Mouse (Mus musculus): ENCODE data around the gene Fosb. TPM values are rescaled to one million over a fixed set of nuclear protein-coding genes. Genes with fewer than 3 reads are reported as not detected.
"Not testable (repeated sequence)": the region's sequence is repeated elsewhere in the genome, so short reads cannot be mapped to it uniquely, and the experiment has no call there.

Gene Fosb
- polyA plus RNA-seq, 1 experiment from 2014 or later = 0.49 TPM

- Histone ChIP-seq H3K9me3 (ENCODE audit: control insufficient read depth, low read length) (no peaks in the 10 kb centered on the region), H3K27me3 (replicated peaks; ENCODE audit: control insufficient read depth, insufficient read depth, low read length) (peaks cover 39% of the 10 kb centered on the region), H3K27ac (ENCODE audit: low read depth) (no peak overlapping the region), H3K9ac (ENCODE audit: low read length) (no peak overlapping the region), H3K36me3 (ENCODE audit: control insufficient read depth, insufficient read depth, low read length) (no peaks in the 10 kb centered on the region), H3K4me2 (ENCODE audit: low read length) (peak overlapping the region; percentile 96), H3K4me1 (replicated peaks; ENCODE audit: control insufficient read depth, insufficient read depth, low read length) (0 out of 2 replicates have a peak, but pooled peaks cover 5% of the 10 kb centered on the region), H3K4me3 (ENCODE audit: low read depth, low read length) (peak overlapping the region; percentile 55; the same call in 1 of the 2 replicates)
- ATAC-seq (replicated peaks; ENCODE audit: low FRiP score, low TSS enrichment, low read depth) (no peak), DNase-seq (ENCODE audit: low spot score) (no peak)
- WGBS = 39% methylated on average over 14 of the region's 14 CpGs
Measured at GRCm38 (mm10) chr7:19283406-19283804, 26.4 kb downstream of the Fosb start.

- Histone ChIP-seq H3K9ac (ENCODE audit: low read length) (peak overlapping the region; percentile 41), H3K9me3 (ENCODE audit: control insufficient read depth, low read length) (no peaks in the 10 kb centered on the region), H3K27me3 (replicated peaks; ENCODE audit: control insufficient read depth, insufficient read depth, low read length) (peaks cover 44% of the 10 kb centered on the region), H3K36me3 (ENCODE audit: control insufficient read depth, insufficient read depth, low read length) (no peaks in the 10 kb centered on the region), H3K4me1 (replicated peaks; ENCODE audit: control insufficient read depth, insufficient read depth, low read length) (0 out of 2 replicates have a peak, but pooled peaks cover 5% of the 10 kb centered on the region), H3K27ac (ENCODE audit: low read depth) (no peak overlapping the region), H3K4me3 (ENCODE audit: low read depth, low read length) (peak overlapping the region; percentile 55), H3K4me2 (ENCODE audit: low read length) (peak overlapping the region; percentile 96)
- DNase-seq (ENCODE audit: low spot score) (peak; percentile 91), ATAC-seq (replicated peaks; ENCODE audit: low FRiP score, low TSS enrichment, low read depth) (peak; percentile 67)
- WGBS = 1% methylated on average over 34 of the region's 35 CpGs
Measured at GRCm38 (mm10) chr7:19282791-19283405, 27.0 kb downstream of the Fosb start.

- WGBS = under 1% methylated on average over 37 of the region's 37 CpGs
- H3K9ac ChIP-seq (ENCODE audit: low read length) = peak within 1 kb of the TSS; percentile 41
- 0 out of 2 replicates have a peak, but pooled peaks cover 5% of the 10 kb centered on the region for H3K4me1 ChIP-seq (replicated peaks; ENCODE audit: control insufficient read depth, insufficient read depth, low read length)
- ATAC-seq (replicated peaks; ENCODE audit: low FRiP score, low TSS enrichment, low read depth) (peak; percentile 66), DNase-seq (ENCODE audit: low spot score) (peak; percentile 86)
- no peaks in the 10 kb centered on the region for H3K9me3 ChIP-seq (ENCODE audit: control insufficient read depth, low read length)
- peak within 1 kb of the TSS; percentile 96 for H3K4me2 ChIP-seq (ENCODE audit: low read length)
- H3K27me3 ChIP-seq (replicated peaks; ENCODE audit: control insufficient read depth, insufficient read depth, low read length) = peaks cover 49% of the 10 kb centered on the region
- H3K27ac ChIP-seq (ENCODE audit: low read depth) = no peak within 1 kb of the TSS
- no peaks in the 10 kb centered on the region for H3K36me3 ChIP-seq (ENCODE audit: control insufficient read depth, insufficient read depth, low read length)
- peak within 1 kb of the TSS; percentile 55 for H3K4me3 ChIP-seq (ENCODE audit: low read depth, low read length)
Measured at GRCm38 (mm10) chr7:19282385-19282784, 27.5 kb downstream of the Fosb start, which contains the start of gene Rtn2. Rtn2 (plus strand) TSS chr7:19282624.

DNA sequence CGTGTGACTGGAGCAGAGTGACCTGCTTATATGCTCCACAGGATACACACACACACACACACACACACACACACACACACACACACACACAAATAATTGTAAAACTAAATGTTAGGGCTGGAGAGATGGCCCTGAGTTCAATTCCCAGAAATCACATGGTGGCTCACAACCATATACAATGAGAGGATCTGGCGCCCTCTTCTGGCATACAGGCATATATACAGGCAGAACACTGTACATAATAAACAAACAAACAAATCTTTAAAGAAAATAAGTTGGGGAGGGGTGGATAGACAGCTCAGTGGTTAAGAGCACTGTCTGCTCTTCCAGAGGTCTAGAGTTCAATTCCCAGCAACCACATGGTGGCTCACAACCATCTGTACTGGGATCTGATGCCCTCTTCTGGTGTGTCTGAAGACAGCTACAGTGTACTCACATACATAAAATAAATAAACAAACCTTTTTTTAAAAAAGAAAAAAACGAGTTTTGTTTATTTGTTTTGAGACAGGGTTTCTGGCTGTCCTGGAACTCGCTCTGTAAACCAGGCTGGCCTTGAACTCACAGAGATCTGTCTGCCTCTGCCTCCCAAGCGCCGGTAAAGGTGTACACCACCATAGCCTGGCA is 28.1 kb downstream of the Fosb start:
- not testable (repeated sequence) for H3K27ac ChIP-seq (ENCODE audit: low read depth); H3K9me3 ChIP-seq (ENCODE audit: control insufficient read depth, low read length); ATAC-seq (replicated peaks; ENCODE audit: low FRiP score, low TSS enrichment, low read depth); DNase-seq (ENCODE audit: low spot score); H3K4me1 ChIP-seq (replicated peaks; ENCODE audit: control insufficient read depth, insufficient read depth, low read length); H3K9ac ChIP-seq (ENCODE audit: low read length); H3K36me3 ChIP-seq (ENCODE audit: control insufficient read depth, insufficient read depth, low read length)
- 34% methylated on average over 6 of the region's 6 CpGs for WGBS
- peaks cover 52% of the 10 kb centered on the region for H3K27me3 ChIP-seq (replicated peaks; ENCODE audit: control insufficient read depth, insufficient read depth, low read length)
- H3K4me3 ChIP-seq (ENCODE audit: low read depth, low read length) = peak overlapping the region; percentile 55; the same call in 1 of the 2 replicates
- H3K4me2 ChIP-seq (ENCODE audit: low read length) = peak overlapping the region; percentile 96

GRCm38 (mm10) chr7:19279581-19280114 is 30.2 kb downstream of the Fosb start, which contains the start of gene Ppm1n:
Ppm1n (minus strand) TSS chr7:19280064.
- Histone ChIP-seq H3K9me3 (ENCODE audit: control insufficient read depth, low read length) (no peaks in the 10 kb centered on the region), H3K4me2 (ENCODE audit: low read length) (peak within 1 kb of the TSS; percentile 40), H3K27ac (ENCODE audit: low read depth) (no peak within 1 kb of the TSS), H3K4me3 (ENCODE audit: low read depth, low read length) (peak within 1 kb of the TSS; percentile 7), H3K4me1 (replicated peaks; ENCODE audit: control insufficient read depth, insufficient read depth, low read length) (0 out of 2 replicates have a peak, but pooled peaks cover 5% of the 10 kb centered on the region), H3K36me3 (ENCODE audit: control insufficient read depth, insufficient read depth, low read length) (no peaks in the 10 kb centered on the region), H3K27me3 (replicated peaks; ENCODE audit: control insufficient read depth, insufficient read depth, low read length) (peaks cover 52% of the 10 kb centered on the region), H3K9ac (ENCODE audit: low read length) (no peak within 1 kb of the TSS)
- under 1% methylated on average over 46 of the region's 46 CpGs for WGBS
- DNase-seq (ENCODE audit: low spot score) (peak; percentile 63), ATAC-seq (replicated peaks; ENCODE audit: low FRiP score, low TSS enrichment, low read depth) (no peak)

DNA sequence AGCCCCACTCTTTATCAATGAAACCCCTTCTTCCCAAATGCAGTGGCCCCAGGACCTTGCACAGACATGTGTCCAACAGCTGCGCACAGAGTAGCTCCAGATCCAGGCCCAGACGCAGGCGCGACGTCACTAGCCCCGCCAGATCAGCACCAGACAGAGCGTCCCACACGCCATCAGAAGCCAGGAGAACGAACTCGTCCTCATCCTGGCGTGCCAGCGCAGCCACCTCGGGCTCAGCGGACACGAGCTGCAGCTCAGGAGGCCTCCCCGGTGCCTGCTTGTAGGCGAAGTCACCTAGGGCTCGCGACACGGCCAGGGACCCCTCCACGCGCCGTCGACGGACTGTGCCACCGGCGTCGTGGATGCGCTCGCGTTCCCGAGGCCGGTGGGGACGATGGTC is 30.8 kb downstream of the Fosb start:
- WGBS = 3% methylated on average over 34 of the region's 34 CpGs
- no peaks in the 10 kb centered on the region for H3K9me3 ChIP-seq (ENCODE audit: control insufficient read depth, low read length)
- H3K27me3 ChIP-seq (replicated peaks; ENCODE audit: control insufficient read depth, insufficient read depth, low read length) = peaks cover 52% of the 10 kb centered on the region
- DNase-seq (ENCODE audit: low spot score) (no peak), ATAC-seq (replicated peaks; ENCODE audit: low FRiP score, low TSS enrichment, low read depth) (no peak)
- peak overlapping the region; percentile 7 for H3K4me3 ChIP-seq (ENCODE audit: low read depth, low read length)
- H3K4me1 ChIP-seq (replicated peaks; ENCODE audit: control insufficient read depth, insufficient read depth, low read length) = 0 out of 2 replicates have a peak, but pooled peaks cover 5% of the 10 kb centered on the region
- no peak overlapping the region for H3K27ac ChIP-seq (ENCODE audit: low read depth)
- peak overlapping the region; percentile 40 for H3K4me2 ChIP-seq (ENCODE audit: low read length)
- H3K36me3 ChIP-seq (ENCODE audit: control insufficient read depth, insufficient read depth, low read length) = no peaks in the 10 kb centered on the region
- no peak overlapping the region for H3K9ac ChIP-seq (ENCODE audit: low read length)

GRCm38 (mm10) chr7:19276253-19276652 is 33.6 kb downstream of the Fosb start:
- no peaks in the 10 kb centered on the region for H3K36me3 ChIP-seq (ENCODE audit: control insufficient read depth, insufficient read depth, low read length)
- no peaks in the 10 kb centered on the region for H3K9me3 ChIP-seq (ENCODE audit: control insufficient read depth, low read length)
- H3K4me1 ChIP-seq (replicated peaks; ENCODE audit: control insufficient read depth, insufficient read depth, low read length) = no peaks in the 10 kb centered on the region
- peaks cover 41% of the 10 kb centered on the region for H3K27me3 ChIP-seq (replicated peaks; ENCODE audit: control insufficient read depth, insufficient read depth, low read length)
- H3K4me2 ChIP-seq (ENCODE audit: low read length) = no peak overlapping the region
- ATAC-seq (replicated peaks; ENCODE audit: low FRiP score, low TSS enrichment, low read depth) (no peak), DNase-seq (ENCODE audit: low spot score) (no peak)
- no peak overlapping the region for H3K9ac ChIP-seq (ENCODE audit: low read length)
- no peak overlapping the region for H3K4me3 ChIP-seq (ENCODE audit: low read depth, low read length)
- H3K27ac ChIP-seq (ENCODE audit: low read depth) = no peak overlapping the region
- 49% methylated on average over 4 of the region's 4 CpGs for WGBS

GRCm38 (mm10) chr7:19272173-19272764 is 37.6 kb downstream of the Fosb start:
- WGBS = under 1% methylated on average over 35 of the region's 36 CpGs
- peak overlapping the region; percentile 93 for H3K27ac ChIP-seq (ENCODE audit: low read depth)
- peak overlapping the region; percentile 90 for H3K9ac ChIP-seq (ENCODE audit: low read length)
- H3K4me1 ChIP-seq (replicated peaks; ENCODE audit: control insufficient read depth, insufficient read depth, low read length) = peaks cover 15% of the 10 kb centered on the region; the same call in 1 of the 2 replicates
- H3K4me3 ChIP-seq (ENCODE audit: low read depth, low read length) = peak overlapping the region; percentile 88
- H3K9me3 ChIP-seq (ENCODE audit: control insufficient read depth, low read length) = no peaks in the 10 kb centered on the region
- H3K4me2 ChIP-seq (ENCODE audit: low read length) = peak overlapping the region; percentile 96
- H3K27me3 ChIP-seq (replicated peaks; ENCODE audit: control insufficient read depth, insufficient read depth, low read length) = peaks cover under 1% of the 10 kb centered on the region; the same call in 1 of the 2 replicates
- H3K36me3 ChIP-seq (ENCODE audit: control insufficient read depth, insufficient read depth, low read length) = peaks cover 12% of the 10 kb centered on the region; the same call in 1 of the 2 replicates
- ATAC-seq (replicated peaks; ENCODE audit: low FRiP score, low TSS enrichment, low read depth) = peak; percentile 81
- peak; percentile 92 for DNase-seq (ENCODE audit: low spot score)

Data from intestine, embryonic 14.5 days (tissue).